Mouse (Mus musculus) T-cell, adult 2 months (primary cell): ENCODE measurements around the gene Nsf.
"Not testable (repeated sequence)": the region's sequence is repeated elsewhere in the genome, so short reads cannot be mapped to it uniquely, and the experiment has no call there.

Experiments used
- DNase-seq: peaks from one replicate; pipeline ENCODE4 v3.0.0; 2022; ENCODE audit warnings: low spot score

The Nsf gene

DNA sequence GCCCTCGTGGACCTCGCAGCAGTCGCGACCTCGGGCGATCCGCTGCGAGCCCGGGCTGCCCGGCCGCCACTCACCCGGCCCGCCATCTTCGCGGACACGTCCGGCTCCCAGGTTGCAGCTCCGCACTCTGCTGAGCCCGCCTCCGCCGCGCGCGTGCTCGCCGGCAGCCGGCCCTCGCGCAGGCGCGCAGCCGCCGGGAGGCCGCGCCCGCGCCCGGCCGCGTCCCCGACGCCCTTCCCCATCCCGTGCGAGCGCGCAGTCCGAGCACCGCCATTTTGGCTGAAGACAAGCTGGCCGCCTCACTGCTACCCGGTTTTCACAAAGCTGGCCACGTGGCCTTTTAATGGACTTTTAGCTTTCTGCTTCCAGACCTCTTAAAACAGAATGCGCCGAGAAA is at the start of gene Nsf:
Gene Nsf, minus strand, starts transcription at position 161 of the 397 bp plus-strand sequence.
- peak; percentile 79 for DNase-seq

DNA sequence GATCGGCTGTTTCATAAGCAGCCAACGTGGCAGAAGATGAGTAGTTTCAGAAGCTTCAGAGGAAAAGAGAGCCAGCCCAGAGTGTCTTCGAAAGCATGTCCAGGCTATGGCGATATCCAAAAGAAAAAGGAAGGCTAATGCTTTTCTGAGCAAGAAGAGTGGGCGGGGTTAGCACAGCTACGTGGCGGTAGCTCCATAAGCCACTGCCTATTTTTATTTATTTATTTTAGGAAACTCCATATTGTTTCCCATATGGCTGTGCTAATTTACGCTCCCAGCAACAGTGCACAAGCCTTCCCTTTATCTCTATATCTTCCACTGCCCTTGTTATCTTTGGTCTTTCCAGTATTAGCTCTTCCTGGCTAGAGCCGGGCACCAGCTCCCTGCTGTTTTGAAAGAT is 49.5 kb upstream of the Nsf start:
- DNase-seq = no peak

DNA sequence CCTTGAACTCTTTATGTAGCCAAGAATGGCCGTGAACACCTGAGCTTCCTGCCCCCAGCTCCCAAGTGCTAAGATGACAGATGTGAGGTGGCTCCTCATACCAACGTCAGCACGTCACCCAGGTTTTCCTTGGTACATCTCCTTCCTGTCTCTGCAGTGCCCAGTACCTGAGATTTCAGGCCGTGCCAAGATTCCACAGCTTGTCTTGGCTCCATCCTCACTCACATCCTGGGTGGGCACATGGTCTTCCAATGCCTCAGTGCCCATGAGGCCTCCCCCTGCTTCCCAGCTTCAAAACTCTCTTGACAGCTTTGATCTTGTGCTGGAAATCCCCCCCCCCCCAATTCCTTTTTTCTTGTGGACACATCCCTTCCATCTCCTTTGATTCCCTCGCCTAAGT is 48.3 kb upstream of the Nsf start:
- no peak for DNase-seq

DNA sequence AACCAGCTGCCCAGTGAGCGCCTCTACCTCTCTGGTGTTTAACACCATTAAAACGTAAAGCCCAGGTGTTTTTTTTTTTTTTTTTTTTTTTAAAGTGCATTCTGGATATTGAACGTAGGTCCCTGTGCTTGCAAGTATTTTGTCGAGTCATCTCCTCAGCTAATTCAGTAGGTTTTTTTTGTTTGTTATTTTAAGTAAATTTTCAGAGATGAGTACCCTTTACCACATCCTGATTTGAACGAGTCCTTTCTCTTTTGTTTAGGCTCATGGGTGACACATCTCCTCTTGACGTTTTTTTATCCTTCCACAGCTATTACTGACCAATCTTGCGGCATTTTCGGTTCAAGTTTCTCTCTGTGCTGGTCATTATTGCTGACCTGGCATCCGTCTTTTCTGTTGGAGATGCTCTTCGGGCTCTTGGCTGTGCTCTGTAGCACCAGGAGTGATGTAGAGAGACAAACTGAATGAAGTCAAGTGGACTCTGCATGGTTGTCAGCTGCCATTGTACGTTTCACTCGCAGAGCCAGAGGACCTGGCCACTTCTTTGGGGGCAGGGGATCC is 47.6 kb upstream of the Nsf start:
- DNase-seq = no peak

- peak; percentile 7 for DNase-seq
These were observed 47.0 kb upstream of the Nsf start for GRCm38 (mm10) chr11:104000667-104001394.

GRCm38 (mm10) chr11:103998737-103999136 is 44.9 kb upstream of the Nsf start:
- DNase-seq = no peak

DNA sequence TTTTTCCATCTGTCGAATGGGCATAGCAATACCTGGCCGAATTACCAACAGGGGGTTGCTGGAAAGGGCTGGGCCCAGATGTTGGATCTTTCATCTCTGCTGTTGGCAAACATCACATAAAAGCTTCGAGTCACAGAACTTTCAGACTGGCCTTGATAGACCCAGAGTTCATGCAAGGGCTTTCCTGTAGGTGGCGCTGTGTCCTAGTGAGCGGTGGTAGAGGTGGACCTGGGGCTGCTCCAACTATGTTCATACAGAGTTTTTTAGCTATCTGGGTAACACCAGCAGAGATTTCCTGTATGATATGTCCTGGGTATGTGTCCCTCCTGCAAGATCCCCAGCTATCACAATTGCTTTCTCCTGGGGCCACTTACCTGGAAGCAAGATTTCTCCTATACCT is 43.5 kb upstream of the Nsf start:
- DNase-seq = no peak

- no peak for DNase-seq
These were observed 38.8 kb upstream of the Nsf start for GRCm38 (mm10) chr11:103992638-103993037.

DNA sequence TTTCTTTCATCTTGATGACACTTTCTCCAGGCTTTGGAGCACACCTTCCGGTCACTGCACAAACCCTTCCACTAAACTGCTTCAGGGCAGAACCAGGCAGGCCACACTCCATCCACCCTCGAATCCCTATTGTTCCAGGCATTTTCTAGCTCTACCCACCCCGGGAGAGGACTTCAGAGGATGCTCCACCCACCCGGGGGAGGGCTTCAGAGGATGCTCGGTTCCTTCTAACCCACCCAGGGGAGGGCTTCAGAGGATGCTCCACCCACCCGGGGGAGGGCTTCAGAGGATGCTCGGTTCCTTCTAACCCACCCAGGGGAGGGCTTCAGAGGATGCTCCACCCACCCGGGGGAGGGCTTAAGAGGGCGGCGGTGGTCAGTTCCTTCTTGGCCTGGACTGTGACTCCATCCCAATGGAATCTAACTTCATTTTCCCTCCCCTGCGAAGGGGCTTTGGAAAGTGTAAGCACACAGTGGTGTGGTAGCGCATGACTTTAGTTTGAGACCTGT is 36.2 kb upstream of the Nsf start:
- not testable (repeated sequence) for DNase-seq

GRCm38 (mm10) chr11:103987423-103987822 is 33.6 kb upstream of the Nsf start:
- DNase-seq = peak; percentile 65

- no peak for DNase-seq
These were observed 30.2 kb upstream of the Nsf start for GRCm38 (mm10) chr11:103984067-103984466.

DNA sequence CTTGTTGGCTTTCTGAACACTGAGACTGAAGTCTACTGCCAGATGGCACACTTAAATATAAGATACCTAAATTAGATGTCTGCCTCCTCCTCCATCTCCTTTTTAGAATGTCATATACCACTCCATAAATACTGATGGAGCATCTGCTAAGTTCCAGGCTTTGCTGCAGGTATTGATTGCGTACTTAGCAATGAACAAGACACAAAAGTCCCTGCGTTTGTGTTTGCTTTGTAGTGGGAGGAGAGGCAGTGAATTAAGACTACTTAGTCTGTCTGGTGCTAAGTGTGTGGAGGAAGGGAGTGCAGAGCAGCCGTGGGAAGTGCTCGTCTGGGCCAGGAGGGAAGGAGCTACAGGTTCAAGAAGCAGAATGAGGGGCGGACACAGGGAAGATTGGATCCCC is 28.0 kb upstream of the Nsf start:
- no peak for DNase-seq

DNA sequence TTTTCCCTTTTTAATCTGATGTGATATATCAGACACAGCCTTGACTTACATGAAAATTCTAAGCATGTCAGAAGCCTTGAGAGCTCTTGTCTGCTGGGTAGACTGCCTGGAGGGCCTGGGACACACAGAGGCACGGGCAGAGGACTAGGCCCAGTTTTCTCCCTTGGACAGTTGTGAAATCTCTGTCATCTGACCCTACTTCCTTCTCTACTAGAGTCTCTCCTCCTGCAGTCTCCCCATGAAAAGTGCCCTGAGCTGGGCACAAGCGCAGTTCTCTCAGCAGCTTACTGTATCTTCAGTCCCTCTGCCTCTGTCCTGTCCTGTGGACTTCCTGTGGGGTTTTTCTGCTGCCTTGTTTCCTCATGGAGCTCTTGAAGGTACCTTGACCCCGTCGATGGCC is 25.5 kb upstream of the Nsf start:
- DNase-seq = no peak

DNA sequence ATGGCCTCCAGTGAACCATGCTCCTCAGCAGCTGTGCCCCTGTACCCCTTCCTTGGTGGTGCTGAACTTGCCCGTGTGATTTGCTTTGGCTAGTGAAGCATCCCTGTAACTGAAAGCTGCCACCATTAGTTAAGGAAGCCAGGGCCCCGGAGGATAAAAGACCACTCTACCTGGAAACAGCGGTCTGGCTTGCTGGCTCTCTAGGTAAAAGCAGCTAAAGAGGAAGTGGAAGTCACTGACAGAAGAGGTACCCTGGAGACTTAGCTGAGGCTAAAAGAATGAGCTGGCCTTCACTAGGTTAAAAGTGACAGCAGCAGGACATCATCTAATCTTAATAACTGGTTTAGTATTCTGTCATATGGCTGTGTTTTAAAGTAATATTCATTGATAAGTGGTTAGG is 17.0 kb upstream of the Nsf start:
- DNase-seq = no peak

GRCm38 (mm10) chr11:103969278-103969677 is 15.4 kb upstream of the Nsf start:
- no peak for DNase-seq

DNA sequence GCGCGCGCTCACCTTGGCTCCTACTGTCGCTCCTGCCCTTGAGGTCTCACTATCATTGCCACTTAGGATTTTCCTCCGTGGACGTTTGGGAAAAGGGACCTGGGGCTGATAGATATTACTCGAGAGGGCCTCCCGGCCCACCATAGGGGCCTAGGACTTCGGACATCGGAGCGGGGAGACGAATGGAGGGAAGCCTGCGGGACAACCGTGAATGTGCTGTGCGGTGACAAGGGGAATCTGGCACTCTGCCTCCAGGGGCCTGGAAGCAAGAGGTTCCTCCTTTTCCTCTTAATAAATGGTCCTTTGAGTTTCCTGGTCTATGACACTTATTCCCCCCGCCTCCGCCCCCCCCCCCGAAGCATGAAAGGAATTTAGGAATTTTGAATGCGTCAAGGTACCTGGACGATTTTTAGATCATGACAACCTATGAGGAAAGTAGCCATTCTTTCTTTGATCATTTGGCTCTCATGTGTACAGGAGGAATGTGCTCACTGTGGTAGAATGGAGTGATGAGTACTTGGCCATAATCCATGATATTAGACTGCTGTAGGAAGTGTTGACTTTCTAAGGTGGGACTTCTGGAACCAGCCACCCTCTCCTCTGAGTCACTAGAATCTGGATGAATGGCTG is 13.4 kb upstream of the Nsf start:
- DNase-seq = no peak

DNA sequence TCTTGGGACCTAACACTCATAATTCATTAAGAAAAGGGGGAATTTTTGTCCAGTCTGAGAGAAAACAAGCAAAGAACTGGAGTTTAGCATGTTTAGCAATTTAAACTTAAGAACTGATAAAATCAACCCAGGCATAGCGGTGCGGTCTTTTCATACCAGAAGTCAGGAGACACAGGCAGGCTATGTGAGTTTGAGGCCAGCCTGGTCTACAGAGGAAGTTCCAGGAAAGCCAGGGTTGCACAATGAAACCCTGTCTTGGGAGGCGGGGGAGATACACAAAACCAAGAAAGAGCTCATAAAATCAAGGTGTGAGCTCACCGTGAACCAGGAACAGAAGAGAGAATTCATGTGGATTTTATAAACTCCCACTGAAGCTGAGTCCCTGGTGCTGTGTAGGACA is 3.0 kb upstream of the Nsf start:
- DNase-seq = no peak

- peak; percentile 9 for DNase-seq
These were observed 592 bp downstream of the Nsf start for GRCm38 (mm10) chr11:103953032-103953895.

- no peak for DNase-seq
These were observed 1.2 kb downstream of the Nsf start for GRCm38 (mm10) chr11:103952635-103953031.

GRCm38 (mm10) chr11:103951106-103951505 is 2.8 kb downstream of the Nsf start:
- DNase-seq = peak; percentile 46

GRCm38 (mm10) chr11:103948952-103949351 is 4.9 kb downstream of the Nsf start:
- no peak for DNase-seq

DNA sequence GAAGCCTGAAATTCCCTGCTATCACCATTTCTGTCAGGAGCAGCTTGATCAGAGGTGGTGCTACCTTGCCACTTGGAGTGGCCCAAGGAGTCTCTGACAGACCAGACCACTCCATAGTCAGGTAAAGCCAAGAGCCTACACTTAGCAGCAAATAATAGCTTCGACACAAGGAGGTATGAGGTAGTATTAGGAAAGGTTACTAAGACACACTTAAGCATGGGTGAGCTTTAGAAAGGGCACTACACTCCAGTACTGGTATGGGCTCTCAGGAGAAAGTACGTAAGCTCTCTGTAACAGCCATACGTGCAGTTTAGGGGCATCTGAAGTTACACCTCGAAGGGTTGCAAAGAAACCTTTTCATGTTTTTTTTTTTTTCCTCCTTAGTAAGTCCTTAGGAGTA is 11.1 kb downstream of the Nsf start:
- DNase-seq = no peak
